Mouse (Mus musculus) layer of hippocampus, postnatal 36 days (tissue): ENCODE measurements around the gene Angptl8. TPM values are rescaled to one million over a fixed set of nuclear protein-coding genes. Genes with fewer than 3 reads are reported as not detected.
"Not testable (repeated sequence)": the region's sequence is repeated elsewhere in the genome, so short reads cannot be mapped to it uniquely, and the experiment has no call there.

ENCODE experiments used
- DNase-seq, 2 experiments: peaks; one replicate each; pipeline ENCODE4 v3.0.0; 2022
- total RNA-seq, 2 experiments: library from RNA; stranded (reverse); gene quantifications; 2 replicates each; pipeline ENCODE4 v1.2.3; 2021

The Angptl8 gene
- not detected for total RNA-seq

DNA sequence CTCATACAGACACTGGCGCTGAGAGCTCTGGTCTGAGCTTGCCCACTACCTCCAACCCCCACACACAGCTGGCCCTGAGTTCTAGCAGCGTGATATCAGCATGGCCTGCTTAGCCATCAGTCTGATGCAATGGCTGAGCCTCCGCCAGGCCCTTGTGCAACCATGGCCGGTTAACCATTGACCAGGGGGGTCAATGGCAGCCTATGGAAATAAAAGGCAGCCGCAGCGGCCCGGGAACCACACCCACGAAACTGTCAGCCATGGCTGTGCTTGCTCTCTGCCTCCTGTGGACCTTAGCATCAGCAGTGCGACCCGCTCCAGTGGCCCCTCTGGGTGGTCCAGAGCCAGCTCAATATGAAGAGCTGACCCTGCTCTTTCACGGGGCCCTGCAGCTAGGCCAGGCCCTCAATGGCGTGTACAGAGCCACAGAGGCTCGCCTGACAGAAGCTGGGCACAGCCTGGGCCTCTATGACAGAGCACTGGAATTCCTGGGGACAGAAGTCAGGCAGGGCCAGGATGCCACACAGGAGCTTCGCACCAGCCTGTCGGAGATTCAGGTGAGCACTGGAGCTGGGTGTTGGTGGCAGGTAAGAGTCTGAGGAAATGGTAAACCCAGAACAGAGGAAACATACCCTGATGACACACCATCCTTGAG is at the start of gene Angptl8:
TSS of gene Angptl8 (plus strand) at position 253 of the 655 bp plus-strand sequence.
- no peak for DNase-seq

DNA sequence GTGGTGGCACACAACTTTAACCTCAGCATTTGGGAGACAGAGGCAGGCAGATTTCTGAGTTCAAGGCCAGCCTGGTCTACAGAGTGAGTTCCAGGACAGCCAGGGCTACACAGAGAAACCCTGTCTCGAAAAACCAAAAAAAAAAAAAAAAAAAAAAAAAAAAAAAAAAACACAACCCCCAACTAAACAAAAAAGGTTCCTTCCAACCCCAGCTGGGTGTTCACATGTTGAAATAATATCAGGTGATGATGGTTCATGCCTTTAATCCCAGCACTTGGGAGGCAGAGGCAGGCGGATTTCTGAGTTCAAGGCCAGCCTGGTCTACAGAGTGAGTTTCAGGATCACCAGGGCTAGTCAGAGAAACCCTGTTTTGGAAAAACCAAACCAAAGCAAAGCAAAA is 49.0 kb upstream of the Angptl8 start:
- DNase-seq: not testable (repeated sequence)

DNA sequence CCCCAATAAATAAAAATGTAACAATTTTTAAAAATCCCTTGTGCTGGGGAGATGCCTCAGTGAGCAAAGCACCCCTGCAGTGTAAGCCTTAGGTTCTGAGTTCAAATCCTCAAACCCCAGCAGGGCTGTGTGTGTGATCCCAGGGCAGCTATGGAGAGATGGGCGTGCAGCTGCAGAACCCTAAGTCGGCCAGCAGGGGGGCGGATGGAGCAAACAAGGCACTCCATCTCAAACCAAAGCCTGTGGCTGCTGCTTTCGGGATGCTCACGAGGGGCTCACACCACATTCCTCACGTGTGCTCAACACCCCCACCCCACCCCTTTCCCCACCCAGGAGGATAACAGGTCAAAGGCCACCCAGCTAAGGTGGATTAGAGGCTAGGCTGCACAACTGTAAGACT is 48.4 kb upstream of the Angptl8 start:
- DNase-seq: peak; percentile 39 to 41

DNA sequence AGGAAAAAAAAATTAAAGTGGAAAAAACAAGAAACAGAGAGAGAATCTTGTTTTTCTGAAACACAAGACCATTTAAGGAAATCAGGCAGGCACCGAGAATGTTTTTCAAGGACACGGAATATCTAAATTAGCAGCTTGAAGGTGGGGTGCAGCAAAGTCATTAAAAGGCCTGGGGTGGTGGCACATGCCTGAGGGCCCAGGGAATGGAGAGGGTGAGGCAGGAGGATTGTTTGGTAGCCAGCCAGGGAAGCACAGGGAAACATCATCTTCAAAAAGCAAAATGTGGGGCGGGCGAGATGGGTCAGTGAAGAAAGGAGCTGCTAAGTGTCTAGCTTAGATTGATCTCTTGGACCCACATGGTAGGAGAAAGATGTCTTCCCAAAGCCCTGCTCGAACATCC is 47.7 kb upstream of the Angptl8 start:
- no peak for DNase-seq

DNA sequence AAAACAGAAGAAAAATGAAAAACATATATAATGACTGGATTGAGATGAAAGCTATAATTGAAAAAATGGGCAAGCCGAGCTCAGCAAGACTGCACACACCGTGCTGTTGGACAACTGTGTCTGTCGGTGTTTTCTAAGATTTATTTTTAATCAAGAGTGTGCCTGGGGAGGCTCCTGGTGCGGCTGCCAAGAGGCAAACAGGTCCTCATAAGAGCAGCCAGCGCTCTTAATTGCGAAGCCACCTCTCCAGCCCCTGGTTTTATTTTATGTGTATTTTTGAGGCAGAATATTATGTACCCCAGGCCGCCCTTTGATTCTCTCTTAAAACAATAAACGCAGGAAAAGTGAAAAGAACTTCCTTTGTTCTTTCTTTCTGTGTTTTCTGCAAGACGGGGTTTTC is 47.1 kb upstream of the Angptl8 start:
- no peak for DNase-seq

DNA sequence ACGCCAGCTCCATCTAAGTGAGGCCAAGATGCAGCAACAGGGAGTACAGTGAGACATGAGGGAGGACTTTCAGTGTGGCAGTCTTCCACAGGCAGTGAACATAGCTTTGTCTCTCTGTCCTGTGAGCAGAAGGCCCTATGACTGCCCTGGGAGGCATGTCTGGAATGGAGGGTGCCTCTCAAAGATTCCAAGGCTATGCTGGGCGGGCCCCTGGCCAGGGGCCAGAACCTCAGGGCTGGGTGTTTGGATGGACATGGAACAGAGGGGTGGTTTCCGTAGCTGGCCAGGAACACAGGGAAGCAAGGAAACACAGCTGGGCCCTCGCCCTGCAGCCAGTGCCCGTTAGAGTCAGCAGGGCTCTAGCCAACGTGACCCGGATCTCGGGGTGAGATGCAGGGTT is 43.4 kb upstream of the Angptl8 start:
- no peak for DNase-seq

DNA sequence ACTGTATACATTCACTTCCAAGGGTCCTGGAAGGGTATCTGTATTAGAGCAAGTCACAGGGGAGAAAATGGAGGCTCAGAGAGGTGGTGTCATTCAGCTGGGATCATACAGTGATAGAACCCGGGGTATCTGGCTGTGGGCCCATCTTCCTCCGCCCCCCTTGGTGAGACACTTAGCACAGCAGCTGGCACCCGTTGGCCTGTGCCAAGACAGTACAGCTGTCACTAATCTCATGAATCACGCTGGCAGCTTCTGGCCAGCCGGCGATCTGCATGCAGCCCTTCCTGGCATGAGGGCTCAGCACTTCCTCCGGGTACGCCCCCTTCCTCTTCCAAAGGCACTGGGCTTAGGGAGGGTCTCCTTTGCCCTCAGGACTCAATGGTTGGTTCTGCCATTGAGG is 42.7 kb upstream of the Angptl8 start:
- peak; percentile 72 to 73 for DNase-seq

DNA sequence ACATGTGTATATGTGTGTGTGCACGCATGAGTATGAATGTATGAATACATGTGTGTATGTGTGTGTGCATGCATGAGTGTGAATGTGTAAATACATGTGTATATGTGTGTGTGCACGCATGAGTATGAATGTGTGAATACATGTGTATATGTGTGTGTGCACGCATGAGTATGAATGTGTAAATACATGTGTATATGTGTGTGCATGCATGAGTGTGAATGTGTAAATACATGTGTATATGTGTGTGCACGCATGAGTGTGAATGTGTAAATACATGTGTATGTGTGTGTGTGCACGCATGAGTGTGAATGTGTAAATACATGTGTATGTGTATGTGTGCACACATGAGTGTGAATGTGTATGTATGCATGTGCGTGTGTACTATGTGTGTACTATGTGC is 41.8 kb upstream of the Angptl8 start:
- DNase-seq: not testable (repeated sequence)

DNA sequence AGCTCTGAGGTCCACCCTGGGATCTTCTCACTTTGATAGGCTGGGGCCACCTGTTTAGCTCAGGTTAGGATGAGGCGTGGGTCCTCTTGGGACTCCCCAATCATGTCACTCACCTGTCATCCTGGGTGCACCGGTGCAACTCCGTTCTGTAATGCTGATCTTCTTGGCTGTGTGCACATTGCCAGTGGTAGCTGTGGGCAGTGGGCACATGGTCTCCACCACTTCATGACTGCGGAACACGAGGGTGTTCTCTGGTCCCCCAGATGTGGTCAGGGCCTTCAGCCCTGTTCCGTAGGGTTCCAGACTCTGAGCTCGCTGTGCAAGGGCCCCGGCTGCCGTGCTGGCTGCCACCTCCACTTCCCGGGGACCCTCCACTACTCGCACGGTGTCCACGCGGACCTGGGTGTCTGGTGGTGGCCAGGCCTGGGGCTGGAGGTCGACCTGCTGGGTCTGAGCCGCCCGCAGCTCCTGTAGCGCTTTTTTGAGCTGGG is 40.9 kb upstream of the Angptl8 start:
- DNase-seq: no peak

DNA sequence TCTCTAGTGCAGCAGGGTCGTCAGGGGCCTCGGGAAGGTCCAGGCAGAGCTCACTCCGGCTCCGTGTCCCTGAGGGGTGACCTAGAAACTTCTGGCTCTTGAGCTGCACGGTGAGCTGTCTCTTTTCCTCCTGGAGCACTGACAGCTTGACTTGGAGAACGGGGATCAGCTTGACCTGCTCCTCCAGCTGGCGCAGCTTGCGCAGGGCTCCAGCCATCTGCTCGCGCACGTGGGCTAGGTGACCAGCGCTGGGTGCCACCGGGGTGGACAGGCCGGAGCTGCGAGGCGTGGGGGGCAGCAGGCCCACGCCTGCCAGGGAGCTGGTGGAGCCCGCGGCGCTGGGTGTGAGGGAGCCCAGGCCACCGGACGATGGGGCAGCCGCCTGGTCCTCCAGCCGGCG is 40.4 kb upstream of the Angptl8 start:
- no peak for DNase-seq

DNA sequence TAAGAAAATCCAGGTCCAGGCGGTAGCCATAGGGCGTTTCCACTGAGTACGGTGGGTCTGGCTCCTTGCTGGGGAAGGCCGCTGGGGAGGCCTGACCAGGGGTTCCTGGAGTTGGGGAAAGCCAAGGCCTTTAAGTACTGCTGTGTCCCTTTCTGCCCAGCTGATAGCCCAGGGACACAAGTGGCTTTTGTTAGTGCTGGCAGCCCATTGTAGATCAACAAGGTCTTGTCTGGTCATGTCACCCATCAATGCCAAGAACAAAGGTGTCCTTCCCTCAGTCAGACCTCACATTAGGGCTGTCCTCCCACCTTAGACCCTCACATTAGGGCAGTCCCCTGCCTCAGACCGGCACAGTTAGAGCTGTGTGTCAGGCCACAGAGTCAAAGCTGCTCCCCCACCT is 39.7 kb upstream of the Angptl8 start:
- no peak for DNase-seq

DNA sequence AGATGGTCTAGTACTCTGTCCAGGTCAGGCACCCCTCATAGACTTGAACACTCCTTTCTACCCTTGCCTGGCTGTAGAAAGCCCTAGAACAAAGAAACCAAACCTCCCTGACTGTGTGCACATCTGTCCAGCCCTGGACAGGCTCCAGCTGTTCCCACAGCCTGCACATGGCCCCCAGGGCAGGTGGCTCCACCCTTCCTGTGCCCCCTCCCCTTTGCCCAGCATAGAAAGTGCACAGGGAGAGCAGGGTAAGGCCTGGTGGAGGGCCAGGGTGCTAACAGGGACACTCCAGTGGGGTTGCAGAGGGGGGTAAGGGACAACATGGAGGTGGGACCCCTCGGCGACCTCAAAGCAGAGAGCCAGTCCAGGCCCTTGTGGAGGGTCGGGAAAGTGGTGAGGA is 39.1 kb upstream of the Angptl8 start:
- DNase-seq: no peak

DNA sequence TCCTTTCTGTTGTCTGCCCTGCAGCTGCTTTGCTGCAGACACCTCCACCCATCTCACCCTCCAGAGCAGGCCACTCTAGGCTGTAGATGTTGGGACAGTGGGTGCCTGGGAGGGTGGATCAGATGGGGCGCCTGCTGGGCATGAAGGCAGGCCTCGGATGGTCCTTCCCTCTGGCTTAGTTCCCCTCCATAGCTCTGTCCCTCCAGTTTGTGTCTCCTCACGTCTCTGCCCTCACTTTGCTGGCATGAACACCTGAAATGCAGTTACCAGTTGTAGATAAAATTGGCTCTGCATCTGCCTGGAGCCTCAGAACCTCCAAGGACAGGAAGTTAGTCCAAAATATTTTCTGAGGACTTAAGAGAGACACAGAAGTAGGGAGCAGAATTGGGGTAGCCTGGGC is 38.4 kb upstream of the Angptl8 start:
- no peak for DNase-seq

DNA sequence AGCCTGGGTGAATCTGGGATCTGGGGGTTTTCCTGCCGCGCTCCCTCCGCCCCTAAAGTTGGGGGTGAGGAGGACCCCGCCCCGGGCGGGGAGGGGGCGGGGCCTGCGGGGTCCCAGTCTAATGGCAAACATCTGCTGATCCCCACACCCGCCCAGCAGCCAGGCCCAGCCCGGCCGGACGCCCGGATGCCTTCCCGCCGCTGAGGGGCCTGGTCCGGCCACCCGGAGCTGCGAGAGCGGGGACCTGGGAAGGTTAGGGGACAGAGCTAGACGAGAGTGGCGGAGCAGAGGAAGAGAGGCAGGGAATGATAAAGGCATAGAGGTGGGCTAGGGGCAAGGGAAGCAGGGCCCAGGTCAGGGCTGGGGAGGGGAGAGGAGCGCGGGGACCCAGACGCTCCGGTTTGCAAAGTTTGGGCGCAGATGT is 37.4 kb upstream of the Angptl8 start:
- no peak for DNase-seq

DNA sequence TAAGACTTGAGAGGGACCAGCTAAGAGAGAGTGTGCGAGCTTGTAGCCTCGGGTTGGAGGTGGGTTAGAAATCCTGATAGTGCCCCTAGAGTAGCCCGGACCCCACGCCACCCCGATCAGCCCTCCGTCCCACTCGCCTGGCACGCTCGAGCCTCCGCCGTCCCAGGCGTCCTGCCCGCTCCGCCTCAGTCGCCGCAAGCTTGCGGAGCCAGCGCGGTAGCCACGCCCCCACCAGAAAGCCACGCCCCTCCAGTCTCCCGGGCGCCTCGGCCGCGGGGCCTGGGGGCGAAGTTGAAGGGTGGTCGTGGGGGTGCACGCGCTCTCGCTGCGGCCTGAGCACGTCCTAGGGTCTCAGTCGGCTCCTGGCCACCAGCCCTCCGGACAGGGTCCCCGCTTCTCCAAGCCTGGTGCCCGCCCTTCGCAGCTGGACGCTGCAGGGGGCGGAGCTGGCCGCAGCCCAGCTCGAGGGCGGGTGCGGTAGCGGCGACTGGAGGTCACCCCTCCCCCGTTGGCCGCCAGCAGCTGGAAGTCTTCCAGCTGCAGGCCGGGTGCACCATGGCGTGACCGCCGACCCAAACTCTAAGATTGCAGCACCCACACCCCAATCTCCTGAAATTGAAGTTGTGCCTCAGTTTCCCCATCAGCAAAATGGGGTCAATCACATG is 36.8 kb upstream of the Angptl8 start, which contains the start of gene Kank2:
TSS of gene Kank2 (minus strand) at position 400 of the 665 bp plus-strand sequence.
- DNase-seq: peak; percentile 76 to 79

DNA sequence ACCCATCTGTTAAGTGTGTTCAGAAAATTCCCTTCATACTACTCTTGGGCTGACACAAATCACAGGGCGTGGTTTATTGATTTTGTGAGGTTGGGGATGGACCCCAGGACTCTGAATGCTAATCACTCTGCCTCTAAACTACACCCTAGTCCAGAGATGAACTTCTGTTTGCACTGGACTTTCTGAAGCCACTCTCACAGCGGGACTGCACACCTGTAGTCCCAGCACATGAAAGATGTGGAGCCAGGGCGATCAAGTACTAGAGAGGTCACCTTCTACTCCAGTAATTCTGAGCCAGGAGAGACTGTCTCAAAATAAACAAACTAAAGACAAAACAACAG is 36.3 kb upstream of the Angptl8 start:
- no peak for DNase-seq

DNA sequence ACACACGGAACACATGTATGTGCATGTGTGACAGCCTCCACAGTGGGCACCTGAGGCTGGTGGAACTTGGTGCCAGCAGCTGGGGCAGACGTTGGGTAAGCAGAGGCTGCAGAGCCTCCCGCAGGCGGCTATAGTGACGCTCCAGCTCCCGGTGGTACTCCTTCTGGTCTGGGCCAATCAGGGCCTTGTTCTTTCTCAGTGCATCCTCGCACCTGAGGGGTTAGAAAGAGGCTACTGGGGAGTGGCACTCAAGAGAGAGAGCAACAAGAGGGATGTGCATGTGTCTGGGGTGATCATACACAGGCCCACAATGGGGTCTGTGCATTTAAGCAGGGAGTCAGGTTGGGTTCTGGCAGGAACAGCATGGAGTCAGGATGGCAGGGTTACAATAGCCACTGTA is 34.2 kb upstream of the Angptl8 start:
- DNase-seq: no peak

DNA sequence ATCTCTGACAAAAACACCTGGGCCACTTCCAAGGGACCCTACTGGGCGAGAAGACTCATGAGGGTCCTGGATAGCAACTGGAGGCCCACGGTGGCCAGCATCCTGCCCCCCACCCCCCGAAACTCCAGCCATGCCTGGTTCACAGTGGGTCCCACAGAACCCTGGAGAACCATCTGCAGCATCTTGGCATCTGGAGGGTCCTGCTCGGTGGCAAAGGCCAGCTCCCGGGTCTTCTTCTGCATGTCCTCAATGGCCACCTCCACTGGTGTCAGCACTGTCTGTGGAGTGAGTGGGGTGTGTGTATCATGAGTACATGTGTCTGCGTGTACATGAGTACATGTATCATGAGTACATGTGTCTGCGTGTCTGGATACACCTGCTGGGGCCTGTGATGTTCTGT is 33.7 kb upstream of the Angptl8 start:
- no peak for DNase-seq

DNA sequence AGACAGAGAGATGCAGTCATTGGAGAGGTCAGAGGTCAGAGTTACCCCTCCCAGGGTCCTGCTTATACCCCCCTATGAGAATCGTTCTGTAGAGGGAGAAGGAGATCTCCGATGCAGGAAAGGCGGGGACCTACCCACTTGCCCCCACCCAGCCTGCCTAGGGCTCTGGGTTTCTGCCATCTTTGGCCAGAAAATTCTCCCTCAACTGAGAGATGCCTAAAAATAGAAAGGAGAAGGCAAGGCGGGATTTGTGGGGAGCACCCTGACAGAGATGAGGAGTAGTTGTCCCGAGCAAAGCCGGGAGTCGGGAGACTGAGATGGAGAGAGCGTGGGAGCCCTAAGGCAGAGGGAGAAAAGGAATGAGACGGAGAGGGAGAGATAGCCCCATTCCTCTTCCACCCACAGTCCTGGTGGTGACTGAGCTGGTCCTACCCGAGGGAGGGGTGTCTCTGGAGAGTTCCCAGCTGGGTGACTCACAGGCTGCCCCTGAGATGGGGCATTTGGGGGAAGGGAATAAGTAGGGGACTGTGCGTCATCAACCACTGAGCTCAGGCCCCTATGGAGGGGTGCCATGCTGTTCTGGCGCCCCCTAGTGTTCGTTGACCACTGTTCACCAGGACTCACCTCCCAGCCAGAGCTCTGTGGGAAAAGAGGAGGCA is 31.2 kb upstream of the Angptl8 start:
- peak; percentile 72 to 79 for DNase-seq

DNA sequence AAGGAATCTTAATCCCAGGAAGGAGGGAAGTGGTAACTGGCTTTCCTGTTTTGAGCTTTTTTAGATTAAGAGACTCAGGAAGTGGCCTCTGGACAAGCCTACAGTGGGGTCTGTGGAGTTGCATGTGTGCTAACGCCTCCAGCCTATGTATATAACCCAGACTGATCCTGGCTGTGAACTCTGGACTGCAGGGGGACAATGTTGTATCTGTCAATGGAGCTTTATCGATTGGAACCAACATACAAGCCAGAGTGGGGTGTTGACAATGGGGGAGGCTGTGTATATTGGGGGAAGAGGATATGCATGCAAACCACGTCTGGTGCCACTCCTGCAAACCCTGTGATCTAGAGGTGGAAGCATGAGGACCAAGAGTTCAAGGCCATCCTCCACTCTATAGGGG is 28.9 kb upstream of the Angptl8 start:
- DNase-seq: no peak

DNA sequence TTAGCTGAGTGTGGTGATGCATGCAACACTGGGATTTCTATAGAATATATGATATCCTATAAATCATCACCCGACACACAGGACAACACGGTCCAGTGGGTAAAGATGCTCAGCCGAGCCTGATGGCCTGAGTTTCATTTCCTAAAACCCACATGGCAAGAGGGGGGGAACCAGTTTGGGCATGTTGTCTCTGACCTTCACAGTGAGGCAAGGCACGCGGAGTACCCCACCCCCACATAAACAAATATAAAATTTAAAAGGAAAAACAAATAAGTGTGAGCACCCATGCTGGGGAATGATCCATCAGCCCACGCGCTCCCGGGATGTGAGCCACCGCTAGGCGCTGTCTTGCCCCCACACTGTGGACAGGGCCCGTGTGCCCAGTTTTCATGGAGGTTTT is 28.3 kb upstream of the Angptl8 start:
- no peak for DNase-seq

DNA sequence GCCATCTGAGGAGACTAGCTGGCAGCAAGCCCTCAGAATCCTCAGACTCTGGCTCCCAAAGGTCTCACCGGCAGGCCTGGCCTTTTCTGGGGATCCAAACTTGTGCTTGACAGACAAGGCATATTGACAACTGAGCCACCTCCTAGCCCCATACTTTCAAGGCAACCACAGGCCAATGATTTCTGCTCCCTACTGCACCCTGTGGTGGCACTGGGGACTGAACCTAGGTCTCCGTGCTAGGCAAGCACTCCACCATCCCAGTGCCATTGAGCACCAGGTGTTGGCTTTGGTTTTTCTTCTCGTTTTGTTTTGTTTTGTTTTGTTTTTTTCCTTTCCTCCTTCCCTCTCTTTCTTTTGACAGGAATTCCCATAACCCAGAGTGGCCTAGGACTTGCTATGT is 26.7 kb upstream of the Angptl8 start:
- DNase-seq: no peak

DNA sequence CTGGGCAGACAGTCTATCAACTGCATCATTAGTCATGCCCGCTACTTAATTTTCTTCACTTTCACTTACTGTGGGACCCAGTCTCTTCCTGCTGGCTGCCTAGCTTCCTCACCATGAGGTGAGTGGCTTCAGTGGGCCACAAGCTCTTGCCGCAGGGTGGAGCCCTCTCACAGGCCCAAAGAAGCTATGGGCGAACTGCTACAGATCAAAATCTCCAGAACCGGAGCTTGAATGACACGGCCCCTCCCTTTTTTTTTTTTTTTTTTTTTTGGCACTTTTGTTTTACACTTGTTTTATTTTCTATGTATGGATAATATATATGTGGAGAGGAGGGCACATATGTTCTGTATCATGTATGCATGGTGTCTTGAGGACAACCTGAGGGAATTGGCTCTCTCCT is 24.1 kb upstream of the Angptl8 start:
- DNase-seq: no peak
